27 mouse cellular contexts compared by ENCODE assay signal in genomic region chr12:77018373-77018772, GRCm38 (mm10). TPM values are rescaled to one million over a fixed set of nuclear protein-coding genes. Genes with fewer than 3 reads are reported as not detected.
DNase-seq lines count a peak whose midpoint lies in the region; ATAC-seq and TF ChIP-seq lines count a peak whose summit lies in the region.
"Had no signal": no experiment of that assay in that cellular context is flagged by ENCODE, and none has a peak within 500 bp of the region (broad histone marks: within the 10 kb centered on the region; RNA-seq: fewer than 3 reads in every experiment).

No protein-coding gene starts in this region.

- no peak for TF ChIP-seq CTCF in MEL (IDR thresholded peaks at IDR 0.05 in 2 of 3, conservative IDR thresholded peaks at IDR 0.05 in 1 of 3; ENCODE audit: control insufficient read depth in 1 of 3, insufficient read depth in 1 of 3, low read depth in 2 of 3, low read length in 3 of 3, poor library complexity in 1 of 3, severe bottlenecking in 1 of 3)

- ATAC-seq in midbrain, embryonic 11.5 days (ENCODE audit: low FRiP score) = no peak
- no peak for ATAC-seq in midbrain, embryonic 13.5 days
- peak; percentile 76 for ATAC-seq in granulocyte monocyte progenitor cell, adult 5-6 weeks (replicated peaks; ENCODE audit: poor library complexity, severe bottlenecking)
- peak; percentile 41; the same call in 1 of the 2 replicates for ATAC-seq in megakaryocyte progenitor cell, adult 5-6 weeks (replicated peaks; ENCODE audit: poor library complexity)
- ATAC-seq: CD4-positive, CD25-positive, alpha-beta regulatory T cell, adult 4 months; forebrain, embryonic 13.5 days; forebrain, embryonic 15.5 days had no signal

- no peaks in the 10 kb centered on the region for H3K9me3 ChIP-seq in midbrain, embryonic 11.5 days (ENCODE audit: control insufficient read depth, low read length)
- no peaks in the 10 kb centered on the region for H3K9me3 ChIP-seq in midbrain, embryonic 13.5 days
- H3K9me3 ChIP-seq in MEL (replicated peaks; ENCODE audit: insufficient read depth, low read length) = no peaks in the 10 kb centered on the region
- H3K9me3 ChIP-seq: embryonic facial prominence, embryonic 13.5 days; embryonic facial prominence, embryonic 15.5 days; forebrain, embryonic 10.5 days; forebrain, embryonic 13.5 days; forebrain, embryonic 15.5 days had no signal

- 77% methylated on average over 6 of the region's 6 CpGs for WGBS in midbrain, embryonic 11.5 days
- WGBS in midbrain, embryonic 13.5 days = 79% methylated on average over 6 of the region's 6 CpGs

- no peak overlapping the region for H3K4me3 ChIP-seq in midbrain, embryonic 11.5 days (ENCODE audit: low read depth, low read length)
- no peak overlapping the region for H3K4me3 ChIP-seq in midbrain, embryonic 13.5 days (replicated peaks)
- no peak overlapping the region for H3K4me3 ChIP-seq in MEL (ENCODE audit: control insufficient read depth in 1 of 2, insufficient read depth in 1 of 2, low read depth in 2 of 2, low read length in 2 of 2)
- H3K4me3 ChIP-seq: embryonic facial prominence, embryonic 13.5 days; embryonic facial prominence, embryonic 15.5 days; erythroblast, embryonic 14.5 days; forebrain, embryonic 10.5 days; forebrain, embryonic 13.5 days; forebrain, embryonic 15.5 days had no signal

- peak; percentile 6 for DNase-seq in midbrain, embryonic 11.5 days (ENCODE audit: low spot score, missing footprints)
- peak; percentile 29 for DNase-seq in MEL (ENCODE audit: low read depth, low spot score)
- DNase-seq in retina, postnatal 1 day = no peak
- DNase-seq in right cerebral cortex, adult 2 months (ENCODE audit: low spot score in 2 of 2) = no peak
- no peak for DNase-seq in adrenal gland, adult 2 months
- DNase-seq: adrenal gland, adult 8-10 months; adrenal gland, postnatal 14 days; adrenal gland, postnatal 36 days; B cell, adult 2 months; cerebellum, adult 11-12 months; cerebellum, adult 2 months; cerebellum, adult 9-10 months; cerebellum, postnatal 10 days; cerebellum, postnatal 25 days; embryo, embryonic 11 days had no signal

- no peak overlapping the region for H3K9ac ChIP-seq in midbrain, embryonic 11.5 days (ENCODE audit: low read length)
- H3K9ac ChIP-seq in midbrain, embryonic 13.5 days (replicated peaks) = no peak overlapping the region
- H3K9ac ChIP-seq in MEL (ENCODE audit: control insufficient read depth, low read depth, low read length, poor library complexity, severe bottlenecking) = no peak overlapping the region
- H3K9ac ChIP-seq: embryonic facial prominence, embryonic 13.5 days; embryonic facial prominence, embryonic 15.5 days; forebrain, embryonic 13.5 days; forebrain, embryonic 15.5 days had no signal

- TF ChIP-seq EP300 in MEL (IDR thresholded peaks at IDR 0.05; ENCODE audit: low read depth in 1 of 2, low read length in 2 of 2) = no peak

- TF ChIP-seq POLR2A in MEL (IDR thresholded peaks at IDR 0.05; ENCODE audit: control insufficient read depth in 1 of 2, insufficient read depth in 1 of 2, low read depth in 1 of 2, low read length in 2 of 2, poor library complexity in 1 of 2) = no peak

- no peaks in the 10 kb centered on the region for H3K79me2 ChIP-seq in MEL (ENCODE audit: control insufficient read depth, insufficient read depth, low read length, poor library complexity)

- no peak overlapping the region for H3K27ac ChIP-seq in midbrain, embryonic 11.5 days (ENCODE audit: low read depth, low read length)
- H3K27ac ChIP-seq in midbrain, embryonic 13.5 days = no peak overlapping the region
- H3K27ac ChIP-seq in MEL (ENCODE audit: control insufficient read depth, low read depth, low read length) = no peak overlapping the region
- H3K27ac ChIP-seq: embryonic facial prominence, embryonic 13.5 days; embryonic facial prominence, embryonic 15.5 days; forebrain, embryonic 10.5 days; forebrain, embryonic 13.5 days; forebrain, embryonic 15.5 days had no signal

- H3K4me1 ChIP-seq in midbrain, embryonic 11.5 days (ENCODE audit: control insufficient read depth, insufficient read depth, low read length) = no peaks in the 10 kb centered on the region; the same call in 1 of the 2 replicates
- peaks cover 11% of the 10 kb centered on the region for H3K4me1 ChIP-seq in midbrain, embryonic 13.5 days (replicated peaks)
- peaks cover 10 to 38% of the 10 kb centered on the region in 2 experiments for H3K4me1 ChIP-seq in MEL (ENCODE audit: control insufficient read depth in 1 of 2, insufficient read depth in 2 of 2, low read length in 2 of 2)

- no peaks in the 10 kb centered on the region for H3K27me3 ChIP-seq in midbrain, embryonic 11.5 days (ENCODE audit: control insufficient read depth, insufficient read depth, low read length)
- peaks cover 7% of the 10 kb centered on the region; the same call in 1 of the 2 replicates for H3K27me3 ChIP-seq in midbrain, embryonic 13.5 days
- H3K27me3 ChIP-seq in MEL (ENCODE audit: control insufficient read depth in 1 of 2, insufficient read depth in 2 of 2, low read length in 2 of 2) = no peaks in the 10 kb centered on the region
- H3K27me3 ChIP-seq: CH12.LX; embryonic facial prominence, embryonic 15.5 days; forebrain, embryonic 13.5 days; forebrain, embryonic 15.5 days had no signal

- no peak overlapping the region for H3K4me2 ChIP-seq in midbrain, embryonic 11.5 days
- H3K4me2 ChIP-seq in midbrain, embryonic 13.5 days (replicated peaks) = no peak overlapping the region
- H3K4me2 ChIP-seq: embryonic facial prominence, embryonic 13.5 days; embryonic facial prominence, embryonic 15.5 days; forebrain, embryonic 13.5 days; forebrain, embryonic 15.5 days had no signal

- no peaks in the 10 kb centered on the region for H3K36me3 ChIP-seq in midbrain, embryonic 11.5 days (ENCODE audit: control insufficient read depth, insufficient read depth, low read length)
- no peaks in the 10 kb centered on the region for H3K36me3 ChIP-seq in midbrain, embryonic 13.5 days
- H3K36me3 ChIP-seq in MEL (ENCODE audit: control insufficient read depth in 1 of 2, insufficient read depth in 2 of 2, low read length in 2 of 2) = peaks cover 0 to 30% of the 10 kb centered on the region in 2 experiments; a peak in 2 of 4 replicates
- H3K36me3 ChIP-seq: embryonic facial prominence, embryonic 13.5 days; embryonic facial prominence, embryonic 15.5 days; forebrain, embryonic 10.5 days; forebrain, embryonic 15.5 days; G1E had no signal

- no peak for TF ChIP-seq RAD21 in MEL (IDR thresholded peaks at IDR 0.05; ENCODE audit: low read depth, low read length)

TF ChIP-seq in MEL, 35 proteins besides CTCF, POLR2A, EP300 and RAD21:
- no peak for TF ChIP-seq USF1 (IDR thresholded peaks at IDR 0.05; ENCODE audit: low read depth, low read length)
- no peak for TF ChIP-seq MAX (IDR thresholded peaks at IDR 0.05; ENCODE audit: low read length)
- no peak for TF ChIP-seq MEF2A (IDR thresholded peaks at IDR 0.05; ENCODE audit: extremely low read depth, insufficient replicate concordance, low read depth, low read length, poor library complexity, severe bottlenecking)
- 0 out of 2 replicates have a peak, but pooled peaks have one; percentile 3 for TF ChIP-seq GATA1 (IDR thresholded peaks at IDR 0.05; ENCODE audit: low read depth, low read length)

RNA-seq across cellular contexts. Expression of gene Max, which starts 56.4 kb away (rescaled TPM):
- polyA plus RNA-seq in midbrain, embryonic 11.5 days (2014; fragmentation: Nextera tagmentation; extraction: Ambion mirVana) = 29.2 and 37.5 TPM in 2 replicates
- 14.1 and 18.5 TPM in 2 replicates for polyA plus RNA-seq in midbrain, embryonic 13.5 days (2015; fragmentation: Nextera tagmentation; extraction: Ambion mirVana)
- 44.9 and 48.2 TPM in 2 replicates for total RNA-seq in MEL (2012; rRNA removed)
- 100 to 1,000 TPM; 164 to 356 TPM for polyA plus RNA-seq in MEL (2012; ENCODE audit: insufficient read depth in 1 of 2, insufficient read length in 2 of 2, low read depth in 1 of 2, low replicate concordance in 2 of 2, missing spikeins in 1 of 2)
- total RNA-seq in granulocyte monocyte progenitor cell, adult 5-6 weeks (2014; fragmentation: Nextera tagmentation) = 99.0 and 109 TPM in 2 replicates
- 99.5 and 108 TPM in 2 replicates for total RNA-seq in granulocyte monocyte progenitor cell, adult 5-6 weeks (2017)
- total RNA-seq in megakaryocyte progenitor cell, adult 5-6 weeks (2015) = 114 and 116 TPM in 2 replicates
- total RNA-seq in megakaryocyte progenitor cell, adult 5-6 weeks (2017) = 100 and 122 TPM in 2 replicates
- 10 to 100 TPM; 59.7 to 80.7 TPM for total RNA-seq in adrenal gland, adult 2 months (2021)
- polyA plus RNA-seq in adrenal gland, adult 2 months (2012; rRNA removed) = 14.5 and 21.1 TPM in 2 replicates

Comparison
In these comparisons a context has a peak if more than half of its experiments do, and no peak if none do; other contexts are left out.
1. ATAC-seq: peak in granulocyte monocyte progenitor cell, adult 5-6 weeks (single experiment) and megakaryocyte progenitor cell, adult 5-6 weeks (single experiment); none in midbrain, embryonic 11.5 days (single experiment) and midbrain, embryonic 13.5 days (single experiment).
2. DNase-seq: peak in midbrain, embryonic 11.5 days (single experiment) and MEL (single experiment); none in retina, postnatal 1 day (single experiment), right cerebral cortex, adult 2 months (0 of 2) and adrenal gland, adult 2 months (single experiment).